Mouse (Mus musculus) liver, embryonic 11.5 days (tissue): ENCODE results near the gene Mesp1. TPM values are rescaled to one million over a fixed set of nuclear protein-coding genes. Genes with fewer than 3 reads are reported as not detected.

ENCODE experiments used
- ATAC-seq: fragments of 200-750 bp; cut with Nextera tagmentation; replicated peaks from 2 replicates; pipeline ENCODE4 v1.8.0; 2017; ENCODE audit warnings: moderate number of reproducible peaks, mild to moderate bottlenecking, moderate TSS enrichment, moderate library complexity; ENCODE audit not compliant: low FRiP score
- DNase-seq: peaks from one replicate; pipeline ENCODE4 v3.0.0-alpha.2; 2017; ENCODE audit warnings: low spot score
- H3K27ac ChIP-seq: fragments of 300-500 bp; sonication (generic); 2 replicates; pipeline ENCODE4 v1.5.1; 2014; ENCODE audit warnings: mild to moderate bottlenecking, low read depth, low read length, control low read depth
- H3K27me3 ChIP-seq: fragments of 300-500 bp; sonication (generic); replicated peaks from 2 replicates; pipeline ENCODE4 v1.6.1; 2014; ENCODE audit warnings: low read length, mixed read lengths; ENCODE audit not compliant: control insufficient read depth, insufficient read depth
- H3K36me3 ChIP-seq: fragments of 300-500 bp; sonication (generic); 2 replicates; pipeline ENCODE4 v1.6.1; 2014; ENCODE audit warnings: mild to moderate bottlenecking, low read length, moderate library complexity, mixed read lengths; ENCODE audit not compliant: control insufficient read depth, insufficient read depth
- H3K4me1 ChIP-seq: fragments of 300-500 bp; sonication (generic); replicated peaks from 2 replicates; pipeline ENCODE4 v1.6.1; 2014; ENCODE audit warnings: low read length, mixed read lengths; ENCODE audit not compliant: control insufficient read depth, insufficient read depth
- H3K4me2 ChIP-seq: fragments of 300-500 bp; sonication (generic); 2 replicates; pipeline ENCODE4 v1.6.1; 2014; ENCODE audit warnings: mild to moderate bottlenecking, control low read depth, moderate library complexity
- H3K4me3 ChIP-seq: fragments of 300-500 bp; sonication (generic); 2 replicates; pipeline ENCODE4 v1.5.1; 2014; ENCODE audit warnings: low read depth, low read length, control low read depth
- H3K9ac ChIP-seq: fragments of 300-500 bp; sonication (generic); 2 replicates; pipeline ENCODE4 v1.6.1; 2014; ENCODE audit warnings: low read depth, low read length, control low read depth
- H3K9me3 ChIP-seq: fragments of 300-500 bp; sonication (generic); 2 replicates; pipeline ENCODE4 v1.6.1; 2016; ENCODE audit warnings: low read length, inconsistent platforms, mixed read lengths; ENCODE audit not compliant: control insufficient read depth
- WGBS: fragments of 180-500 bp; shearing (Covaris S2); extraction: QIAGEN DNeasy Blood & Tissue Kit; methylation state at CpG from one replicate; pipeline ENCODE4 v1.1.7; 2014; 5-methylcytosine and 5-hydroxymethylcytosine counted together
- polyA plus RNA-seq: library from polyadenylated mRNA; unstranded; fragments of >200 nt; fragmentation: Nextera tagmentation; extraction: Ambion mirVana; gene quantifications from 2 replicates; pipeline ENCODE4 v1.2.1, GENCODE M21; 2014

Gene Mesp1
- polyA plus RNA-seq, 1 experiment from 2014 or later: not detected

GRCm38 (mm10) chr7:79819996-79820395, 26.4 kb upstream of the Mesp1 start:
- Histone ChIP-seq H3K36me3 (no peaks in the 10 kb centered on the region), H3K9me3 (no peaks in the 10 kb centered on the region), H3K27ac (no peak overlapping the region; the same call in 1 of the 2 replicates), H3K27me3 (0 out of 2 replicates have a peak, but pooled peaks cover 3% of the 10 kb centered on the region), H3K4me3 (no peak overlapping the region), H3K4me1 (peaks cover 13% of the 10 kb centered on the region), H3K9ac (no peak overlapping the region), H3K4me2 (no peak overlapping the region)
- DNase-seq (no peak), ATAC-seq (no peak)
- 53% methylated on average over 11 of the region's 11 CpGs for WGBS

GRCm38 (mm10) chr7:79819515-79819914, 25.9 kb upstream of the Mesp1 start:
- Histone ChIP-seq H3K27me3 (0 out of 2 replicates have a peak, but pooled peaks cover 3% of the 10 kb centered on the region), H3K4me3 (no peak overlapping the region), H3K36me3 (no peaks in the 10 kb centered on the region), H3K27ac (no peak overlapping the region), H3K9ac (no peak overlapping the region), H3K9me3 (no peaks in the 10 kb centered on the region), H3K4me1 (peaks cover 13% of the 10 kb centered on the region), H3K4me2 (no peak overlapping the region)
- WGBS: 17% methylated on average over 4 of the region's 4 CpGs
- ATAC-seq (no peak), DNase-seq (no peak)

GRCm38 (mm10) chr7:79818321-79818720, 24.7 kb upstream of the Mesp1 start:
- DNase-seq (no peak), ATAC-seq (no peak)
- H3K4me3 ChIP-seq: no peak overlapping the region
- no peak overlapping the region for H3K4me2 ChIP-seq
- WGBS: 7% methylated on average over 6 of the region's 6 CpGs
- no peak overlapping the region for H3K9ac ChIP-seq
- no peak overlapping the region for H3K27ac ChIP-seq
- H3K27me3 ChIP-seq: 0 out of 2 replicates have a peak, but pooled peaks cover 3% of the 10 kb centered on the region
- no peaks in the 10 kb centered on the region for H3K36me3 ChIP-seq
- no peaks in the 10 kb centered on the region for H3K9me3 ChIP-seq
- peaks cover 13% of the 10 kb centered on the region for H3K4me1 ChIP-seq

- H3K4me2 ChIP-seq: no peak overlapping the region
- no peak for DNase-seq
- peaks cover 27% of the 10 kb centered on the region for H3K27me3 ChIP-seq
- H3K9me3 ChIP-seq: no peaks in the 10 kb centered on the region
- WGBS: 85% methylated on average over 1 of the region's 1 CpGs
- H3K4me3 ChIP-seq: no peak overlapping the region
- H3K4me1 ChIP-seq: peaks cover 5% of the 10 kb centered on the region; the same call in 1 of the 2 replicates
- H3K9ac ChIP-seq: no peak overlapping the region
- H3K27ac ChIP-seq: no peak overlapping the region
- no peak for ATAC-seq
- H3K36me3 ChIP-seq: no peaks in the 10 kb centered on the region
These were observed 19.8 kb upstream of the Mesp1 start for GRCm38 (mm10) chr7:79813409-79813808.

GRCm38 (mm10) chr7:79810611-79811506, 17.3 kb upstream of the Mesp1 start, which contains the start of gene Mesp2:
Mesp2 (plus strand) TSS chr7:79810727.
- peak; percentile 57 for DNase-seq
- H3K4me3 ChIP-seq: peak within 1 kb of the TSS; percentile 30
- no peak within 1 kb of the TSS for H3K27ac ChIP-seq
- 16% methylated on average over 71 of the region's 71 CpGs for WGBS
- peaks cover 24% of the 10 kb centered on the region for H3K27me3 ChIP-seq
- ATAC-seq: 0 out of 2 replicates have a peak, but pooled peaks have one; percentile 43
- H3K4me2 ChIP-seq: peak within 1 kb of the TSS; percentile 66
- peaks cover 5% of the 10 kb centered on the region; the same call in 1 of the 2 replicates for H3K4me1 ChIP-seq
- H3K9ac ChIP-seq: peak within 1 kb of the TSS; percentile 3; the same call in 1 of the 2 replicates
- no peaks in the 10 kb centered on the region for H3K9me3 ChIP-seq
- no peaks in the 10 kb centered on the region for H3K36me3 ChIP-seq

- Histone ChIP-seq H3K4me3 (no peak overlapping the region), H3K9ac (no peak overlapping the region), H3K4me1 (peaks cover 5% of the 10 kb centered on the region; the same call in 1 of the 2 replicates), H3K27me3 (peaks cover 24% of the 10 kb centered on the region), H3K4me2 (no peak overlapping the region), H3K9me3 (no peaks in the 10 kb centered on the region), H3K27ac (no peak overlapping the region), H3K36me3 (no peaks in the 10 kb centered on the region)
- 80% methylated on average over 7 of the region's 7 CpGs for WGBS
- DNase-seq: no peak
- ATAC-seq: no peak
These were observed 15.0 kb upstream of the Mesp1 start for GRCm38 (mm10) chr7:79808561-79808960.

GRCm38 (mm10) chr7:79803887-79804286, 10.3 kb upstream of the Mesp1 start:
- 70% methylated on average over 2 of the region's 2 CpGs for WGBS
- no peak overlapping the region for H3K9ac ChIP-seq
- no peak overlapping the region for H3K4me2 ChIP-seq
- H3K4me3 ChIP-seq: no peak overlapping the region
- no peak for ATAC-seq
- no peaks in the 10 kb centered on the region for H3K4me1 ChIP-seq
- H3K27me3 ChIP-seq: no peaks in the 10 kb centered on the region; the same call in 1 of the 2 replicates
- no peak for DNase-seq
- no peak overlapping the region for H3K27ac ChIP-seq
- H3K9me3 ChIP-seq: no peaks in the 10 kb centered on the region
- no peaks in the 10 kb centered on the region for H3K36me3 ChIP-seq

GRCm38 (mm10) chr7:79802037-79802436, 8.4 kb upstream of the Mesp1 start:
- Histone ChIP-seq H3K4me3 (no peak overlapping the region), H3K9me3 (no peaks in the 10 kb centered on the region), H3K4me2 (no peak overlapping the region), H3K9ac (no peak overlapping the region), H3K27me3 (no peaks in the 10 kb centered on the region; the same call in 1 of the 2 replicates), H3K27ac (no peak overlapping the region), H3K4me1 (no peaks in the 10 kb centered on the region), H3K36me3 (no peaks in the 10 kb centered on the region)
- DNase-seq (no peak), ATAC-seq (no peak)
- 51% methylated on average over 5 of the region's 5 CpGs for WGBS
